Mouse (Mus musculus) ES-Bruce4 (cell line): ENCODE results near the gene Tdp2.

Source experiments
- CTCF ChIP-seq: IDR thresholded peaks from one replicate; pipeline ENCODE4 v1.8.1; 2011; ENCODE audit warnings: low read depth, low read length
- EP300 ChIP-seq: IDR thresholded peaks from 2 replicates; pipeline ENCODE4 v1.6.1; 2011; ENCODE audit warnings: low read depth, low read length; ENCODE audit not compliant: insufficient read depth
- POLR2A ChIP-seq: IDR thresholded peaks from one replicate; pipeline ENCODE4 v1.8.1; 2011; ENCODE audit warnings: low read length; ENCODE audit not compliant: insufficient read depth

- no peak for TF ChIP-seq CTCF
- TF ChIP-seq POLR2A: no peak
- no peak for TF ChIP-seq EP300
These were observed 27.6 kb downstream of the Tdp2 start for GRCm38 (mm10) chr13:24859115-24859514.
